Mouse (Mus musculus) hindbrain, embryonic 11.5 days (tissue): ENCODE measurements around the gene F8. TPM values are rescaled to one million over a fixed set of nuclear protein-coding genes. Genes with fewer than 3 reads are reported as not detected.

Experiments used
- ATAC-seq: fragments of 200-750 bp; cut with Nextera tagmentation; 2 replicates; pipeline ENCODE4 v1.8.0; 2017; ENCODE audit warnings: mild to moderate bottlenecking, moderate TSS enrichment, moderate library complexity; ENCODE audit not compliant: low FRiP score
- DNase-seq: peaks from one replicate; pipeline ENCODE4 v3.0.0-alpha.2; 2015; ENCODE audit warnings: low spot score
- H3K27ac ChIP-seq: fragments of 300-500 bp; sonication (generic); 2 replicates; pipeline ENCODE4 v1.5.1; 2014; ENCODE audit warnings: mild to moderate bottlenecking, low read depth, low read length
- H3K27me3 ChIP-seq: fragments of 300-500 bp; sonication (generic); 2 replicates; pipeline ENCODE4 v1.6.1; 2014; ENCODE audit warnings: mild to moderate bottlenecking, low read length, moderate library complexity, mixed read lengths; ENCODE audit not compliant: control insufficient read depth, insufficient read depth
- H3K36me3 ChIP-seq: fragments of 300-500 bp; sonication (generic); 2 replicates; pipeline ENCODE4 v1.6.1; 2014; ENCODE audit warnings: mild to moderate bottlenecking, low read length, moderate library complexity, mixed read lengths; ENCODE audit not compliant: control insufficient read depth, insufficient read depth
- H3K4me1 ChIP-seq: fragments of 300-500 bp; sonication (generic); replicated peaks from 2 replicates; pipeline ENCODE4 v1.6.1; 2014; ENCODE audit warnings: low read length, mixed read lengths; ENCODE audit not compliant: control insufficient read depth, insufficient read depth
- H3K4me2 ChIP-seq: fragments of 300-500 bp; sonication (generic); replicated peaks from 2 replicates; pipeline ENCODE4 v1.6.1; 2014; ENCODE audit warnings: mild to moderate bottlenecking, low read depth, low read length
- H3K4me3 ChIP-seq: fragments of 300-500 bp; sonication (generic); 2 replicates; pipeline ENCODE4 v1.5.1; 2014; ENCODE audit warnings: low read depth, low read length
- H3K9ac ChIP-seq: fragments of 300-500 bp; sonication (generic); 2 replicates; pipeline ENCODE4 v1.6.1; 2014; ENCODE audit warnings: low read depth, low read length
- H3K9me3 ChIP-seq: fragments of 300-500 bp; sonication (generic); 2 replicates; pipeline ENCODE4 v1.6.1; 2016; ENCODE audit warnings: low read length; ENCODE audit not compliant: control insufficient read depth
- WGBS: fragments of 180-500 bp; shearing (Covaris S2); extraction: QIAGEN DNeasy Blood & Tissue Kit; methylation state at CpG from one replicate; pipeline ENCODE4 v1.1.7; 2014; 5-methylcytosine and 5-hydroxymethylcytosine counted together
- polyA plus RNA-seq: library from polyadenylated mRNA; unstranded; fragments of >200 nt; fragmentation: Nextera tagmentation; extraction: Ambion mirVana; gene quantifications from 2 replicates; pipeline ENCODE4 v1.2.1, GENCODE M21; 2014

F8 gene
- polyA plus RNA-seq, 1 experiment from 2014 or later, result 0.73 TPM

DNA sequence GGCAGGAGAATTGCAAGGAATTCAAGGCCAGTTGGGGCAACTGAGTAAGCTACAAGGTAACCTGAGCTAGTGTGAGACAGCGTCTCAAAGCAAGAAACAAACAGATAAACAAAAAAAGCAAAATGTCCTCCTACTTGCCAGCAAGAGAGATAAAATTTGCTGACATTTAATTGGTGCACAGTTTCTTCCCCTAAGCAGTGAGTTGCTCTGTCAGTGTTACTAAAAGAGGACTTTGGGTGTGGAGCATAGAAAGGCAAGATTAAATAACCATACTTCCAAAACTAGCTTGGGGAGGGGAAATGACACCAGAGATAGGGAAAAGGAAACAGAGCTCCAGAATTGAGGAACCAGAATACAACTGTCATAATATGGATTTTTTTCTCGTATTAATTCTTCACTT, 252.9 kb downstream of the F8 start:
- H3K4me1 ChIP-seq, result no peaks in the 10 kb centered on the region
- no peak overlapping the region for H3K27ac ChIP-seq
- no peaks in the 10 kb centered on the region for H3K27me3 ChIP-seq
- no peak overlapping the region for H3K9ac ChIP-seq
- H3K9me3 ChIP-seq, result no peaks in the 10 kb centered on the region
- ATAC-seq (no peak), DNase-seq (no peak)
- H3K4me2 ChIP-seq, result no peak overlapping the region
- no peak overlapping the region for H3K4me3 ChIP-seq
- whole genome bisulfite sequencing, result 79% methylated on average over 2 of the region's 2 CpGs
- no peaks in the 10 kb centered on the region for H3K36me3 ChIP-seq

DNA sequence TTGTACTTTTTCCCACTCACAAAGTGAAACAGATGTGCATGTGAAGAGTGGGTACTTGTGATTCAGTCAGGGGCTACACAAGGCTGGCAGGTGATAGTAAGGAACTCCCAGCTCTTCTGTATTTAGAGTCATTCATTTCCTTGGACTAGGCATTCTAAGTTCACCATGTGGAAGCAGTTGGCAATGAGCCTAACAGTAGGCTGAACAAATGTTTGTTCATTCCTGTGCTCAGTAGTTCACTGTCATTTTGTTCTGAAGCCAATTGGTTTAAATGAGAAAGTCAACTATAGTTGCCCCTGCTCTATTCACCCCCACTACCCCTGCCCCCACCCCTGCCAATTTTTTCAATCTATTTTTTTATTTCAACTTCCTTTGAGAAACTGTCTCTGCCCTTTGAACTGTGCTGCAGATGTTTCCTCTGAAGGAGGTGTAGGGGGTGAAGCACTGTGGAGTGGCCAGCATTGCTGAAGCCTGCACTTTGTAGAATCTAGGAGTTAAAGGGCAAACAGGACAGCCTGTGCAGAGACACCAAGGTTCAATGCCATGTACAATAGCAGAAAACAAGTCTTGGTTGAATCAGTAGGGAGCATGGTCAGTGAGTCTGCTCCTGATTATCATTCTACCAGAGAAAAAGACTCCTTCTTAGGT, 254.0 kb downstream of the F8 start:
- no peaks in the 10 kb centered on the region for H3K36me3 ChIP-seq
- no peak for DNase-seq
- no peak overlapping the region for H3K9ac ChIP-seq
- H3K9me3 ChIP-seq, result no peaks in the 10 kb centered on the region
- H3K27ac ChIP-seq, result no peak overlapping the region
- no peak for ATAC-seq
- no peaks in the 10 kb centered on the region for H3K4me1 ChIP-seq
- H3K4me3 ChIP-seq, result no peak overlapping the region
- H3K4me2 ChIP-seq, result no peak overlapping the region
- H3K27me3 ChIP-seq, result no peaks in the 10 kb centered on the region

DNA sequence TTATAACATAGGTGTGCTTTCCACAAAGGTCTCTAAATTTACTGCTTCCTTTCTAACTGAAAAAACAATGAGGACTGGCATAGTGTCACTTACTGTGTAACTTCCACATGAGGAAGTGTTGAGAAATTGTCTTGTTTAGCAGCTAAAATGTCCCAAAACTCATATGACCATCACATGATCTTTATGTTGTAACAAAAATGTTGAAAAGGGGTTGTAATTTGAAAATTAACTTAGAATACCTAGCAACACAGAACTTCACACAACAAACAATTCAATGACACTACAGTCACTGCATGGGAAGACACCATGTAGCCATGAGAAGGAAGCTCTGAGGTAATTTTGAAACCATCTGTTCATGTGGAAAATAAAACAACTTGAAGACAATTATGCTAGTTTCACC, 255.5 kb downstream of the F8 start:
- Histone ChIP-seq H3K27ac (no peak overlapping the region), H3K27me3 (no peaks in the 10 kb centered on the region), H3K36me3 (no peaks in the 10 kb centered on the region), H3K4me1 (no peaks in the 10 kb centered on the region), H3K9ac (no peak overlapping the region), H3K4me3 (no peak overlapping the region), H3K4me2 (no peak overlapping the region), H3K9me3 (no peaks in the 10 kb centered on the region)
- DNase-seq (no peak), ATAC-seq (no peak)

DNA sequence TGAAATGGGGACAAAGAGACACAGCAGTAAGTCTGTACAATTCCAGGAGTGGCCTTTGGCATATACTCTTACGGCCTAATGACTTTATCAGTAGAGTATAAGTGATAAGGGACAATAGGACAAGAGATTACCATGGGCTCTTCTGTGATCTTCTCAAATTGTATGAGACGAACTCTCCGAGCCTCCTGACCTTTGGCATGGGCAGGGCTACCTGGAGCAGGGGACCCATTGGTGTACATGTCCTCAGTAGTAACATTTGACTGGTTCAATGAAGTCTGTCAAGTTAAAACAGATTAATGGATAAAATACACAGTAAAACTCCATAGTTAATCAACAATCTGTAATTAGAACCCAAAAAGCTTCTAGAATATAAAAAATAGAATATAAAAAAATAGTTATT, 256.8 kb downstream of the F8 start:
- no peaks in the 10 kb centered on the region for H3K4me1 ChIP-seq
- no peak for DNase-seq
- no peak overlapping the region for H3K4me3 ChIP-seq
- ATAC-seq, result no peak
- no peaks in the 10 kb centered on the region for H3K27me3 ChIP-seq
- H3K4me2 ChIP-seq, result no peak overlapping the region
- no peak overlapping the region for H3K27ac ChIP-seq
- no peaks in the 10 kb centered on the region for H3K36me3 ChIP-seq
- 91% methylated on average over 3 of the region's 3 CpGs for WGBS
- no peaks in the 10 kb centered on the region for H3K9me3 ChIP-seq
- H3K9ac ChIP-seq, result no peak overlapping the region

Other genes with a start within 250 kb of the F8 start
- not detected in 2 replicates for gene Smim9, start 218.8 kb downstream of the F8 start, polyA plus RNA-seq
- gene Fundc2, start 216 bp downstream of the F8 start, polyA plus RNA-seq, result 37.5 and 44.6 TPM in 2 replicates
- 20.6 and 27.9 TPM in 2 replicates for gene Cmc4, start 34.0 kb upstream of the F8 start, polyA plus RNA-seq
- gene Mtcp1, start 34.0 kb upstream of the F8 start, polyA plus RNA-seq, result 10.2 and 11.6 TPM in 2 replicates
- 62.5 and 71.8 TPM in 2 replicates for gene Brcc3, start 34.0 kb upstream of the F8 start, polyA plus RNA-seq
- 297 and 300 TPM in 2 replicates for gene Vbp1, start 131.7 kb upstream of the F8 start, polyA plus RNA-seq
- gene Rab39b, start 195.6 kb upstream of the F8 start, polyA plus RNA-seq, result 13.7 and 15.6 TPM in 2 replicates